Mouse (Mus musculus): ENCODE results near the gene Ntng2.

DNA sequence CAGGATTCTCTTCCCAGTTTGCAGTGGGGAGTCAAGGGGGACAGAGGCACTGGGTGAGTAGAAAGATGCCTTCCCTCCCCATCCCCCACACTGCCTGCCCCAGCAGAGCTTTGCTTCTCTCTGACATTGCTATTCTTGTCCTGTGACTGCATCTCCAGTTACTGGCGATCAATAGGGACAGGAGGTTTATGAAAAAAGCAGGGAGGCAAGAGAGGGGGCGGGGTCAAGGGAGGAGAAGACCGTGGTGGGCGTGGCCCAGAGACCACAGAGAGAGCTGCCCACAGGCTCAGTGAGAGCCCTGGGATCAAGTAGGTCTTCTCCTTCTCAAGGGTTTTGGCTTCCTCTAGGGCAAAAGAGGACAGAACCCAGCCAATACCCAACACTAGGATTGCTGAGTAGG, 30.5 kb downstream of the Ntng2 start:
- TF ChIP-seq CTCF (IDR thresholded peaks at IDR 0.05; ENCODE audit: insufficient read depth, low read depth, low read length) (no peak), POLR2A (IDR thresholded peaks at IDR 0.05; ENCODE audit: insufficient read depth, low read depth, low read length) (no peak)
